Mouse (Mus musculus): ENCODE results near the gene Il27ra. TPM values are rescaled to one million over a fixed set of nuclear protein-coding genes. Genes with fewer than 3 reads are reported as not detected.

Il27ra gene
- polyA plus RNA-seq, 1 experiment from 2014 or later, result 6.1 TPM

- ATAC-seq (ENCODE audit: insufficient number of reproducible peaks, insufficient read depth, low FRiP score, low read depth), result no peak
- Histone ChIP-seq H3K4me3 (ENCODE audit: control insufficient read depth in 1 of 2, insufficient read depth in 1 of 2, low read depth in 1 of 2, low read length in 2 of 2) (no peak overlapping the region), H3K27me3 (ENCODE audit: control insufficient read depth, insufficient read depth, low read length) (peaks cover 22% of the 10 kb centered on the region), H3K27ac (replicated peaks in 1 of 2; ENCODE audit: control insufficient read depth in 1 of 2, insufficient read depth in 1 of 2, low read depth in 2 of 2, low read length in 2 of 2) (no peak overlapping the region), H3K9ac (ENCODE audit: low read length) (no peak overlapping the region), H3K4me1 (ENCODE audit: control insufficient read depth in 2 of 2, insufficient read depth in 2 of 2, low read length in 2 of 2) (peaks cover 20 to 33% of the 10 kb centered on the region in 2 experiments), H3K36me3 (ENCODE audit: control insufficient read depth, insufficient read depth, low read length) (no peaks in the 10 kb centered on the region), H3K4me2 (ENCODE audit: low read length) (no peak overlapping the region), H3K9me3 (ENCODE audit: control insufficient read depth, low read length) (peaks cover 5% of the 10 kb centered on the region; the same call in 1 of the 2 replicates)
- 80% methylated on average over 9 of the region's 9 CpGs for WGBS
Observed at GRCm38 (mm10) chr8:84019738-84020137, 22.7 kb downstream of the Il27ra start.

DNA sequence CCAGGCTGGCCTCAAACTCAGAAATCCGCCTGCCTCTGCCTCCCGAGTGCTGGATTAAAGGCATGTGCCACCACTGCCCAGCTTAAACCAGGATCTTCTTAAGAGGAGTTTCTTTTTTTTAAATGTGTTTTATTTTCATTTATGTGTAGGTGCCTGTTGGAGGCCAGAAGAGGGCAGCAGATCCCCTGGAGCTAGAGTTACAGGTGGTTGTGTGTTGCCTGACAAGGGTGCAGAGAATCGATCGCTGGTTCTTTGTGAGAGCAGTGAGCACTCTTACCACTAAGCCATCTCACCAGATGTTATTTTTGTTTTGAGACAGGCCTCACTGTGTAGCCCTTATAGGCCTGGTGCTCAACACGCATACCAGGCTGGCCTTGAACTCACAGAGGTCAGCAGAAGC lies 26.6 kb downstream of the Il27ra start:
- peaks cover 2 to 18% of the 10 kb centered on the region in 2 experiments; a peak in 3 of 4 replicates for H3K4me1 ChIP-seq (ENCODE audit: control insufficient read depth in 2 of 2, insufficient read depth in 2 of 2, low read length in 2 of 2)
- H3K27ac ChIP-seq (replicated peaks in 1 of 2; ENCODE audit: control insufficient read depth in 1 of 2, insufficient read depth in 1 of 2, low read depth in 2 of 2, low read length in 2 of 2), result no peak overlapping the region
- H3K9ac ChIP-seq (ENCODE audit: low read length), result no peak overlapping the region
- H3K27me3 ChIP-seq (ENCODE audit: control insufficient read depth, insufficient read depth, low read length), result peaks cover 34% of the 10 kb centered on the region
- H3K4me3 ChIP-seq (ENCODE audit: control insufficient read depth in 1 of 2, insufficient read depth in 1 of 2, low read depth in 1 of 2, low read length in 2 of 2), result no peak overlapping the region
- 93% methylated on average over 5 of the region's 5 CpGs for WGBS
- peaks cover 5% of the 10 kb centered on the region; the same call in 1 of the 2 replicates for H3K9me3 ChIP-seq (ENCODE audit: control insufficient read depth, low read length)
- ATAC-seq (ENCODE audit: insufficient number of reproducible peaks, insufficient read depth, low FRiP score, low read depth), result no peak
- no peak overlapping the region for H3K4me2 ChIP-seq (ENCODE audit: low read length)
- H3K36me3 ChIP-seq (ENCODE audit: control insufficient read depth, insufficient read depth, low read length), result no peaks in the 10 kb centered on the region

GRCm38 (mm10) chr8:84012499-84013165 lies 29.8 kb downstream of the Il27ra start:
- H3K4me2 ChIP-seq (ENCODE audit: low read length), result peak overlapping the region; percentile 99
- peak overlapping the region; percentile 60 for H3K9ac ChIP-seq (ENCODE audit: low read length)
- no peak overlapping the region for H3K27ac ChIP-seq (replicated peaks in 1 of 2; ENCODE audit: control insufficient read depth in 1 of 2, insufficient read depth in 1 of 2, low read depth in 2 of 2, low read length in 2 of 2)
- peak overlapping the region; percentile 47 to 52 for H3K4me3 ChIP-seq (ENCODE audit: control insufficient read depth in 1 of 2, insufficient read depth in 1 of 2, low read depth in 1 of 2, low read length in 2 of 2)
- peaks cover 35% of the 10 kb centered on the region for H3K27me3 ChIP-seq (ENCODE audit: control insufficient read depth, insufficient read depth, low read length)
- H3K36me3 ChIP-seq (ENCODE audit: control insufficient read depth, insufficient read depth, low read length), result no peaks in the 10 kb centered on the region
- 16% methylated on average over 35 of the region's 35 CpGs for WGBS
- ATAC-seq (ENCODE audit: insufficient number of reproducible peaks, insufficient read depth, low FRiP score, low read depth), result peak; percentile 18; the same call in 1 of the 2 replicates
- peaks cover 2 to 22% of the 10 kb centered on the region in 2 experiments; a peak in 3 of 4 replicates for H3K4me1 ChIP-seq (ENCODE audit: control insufficient read depth in 2 of 2, insufficient read depth in 2 of 2, low read length in 2 of 2)
- H3K9me3 ChIP-seq (ENCODE audit: control insufficient read depth, low read length), result peaks cover 5% of the 10 kb centered on the region; the same call in 1 of the 2 replicates

GRCm38 (mm10) chr8:84011705-84012498 lies 30.5 kb downstream of the Il27ra start, which contains the start of gene 2210011C24Rik:
TSS of gene 2210011C24Rik (minus strand) at chr8:84012171.
- Histone ChIP-seq H3K4me1 (ENCODE audit: control insufficient read depth in 2 of 2, insufficient read depth in 2 of 2, low read length in 2 of 2) (peaks cover 2 to 22% of the 10 kb centered on the region in 2 experiments; a peak in 3 of 4 replicates), H3K9ac (ENCODE audit: low read length) (peak within 1 kb of the TSS; percentile 60), H3K36me3 (ENCODE audit: control insufficient read depth, insufficient read depth, low read length) (no peaks in the 10 kb centered on the region), H3K27ac (replicated peaks in 1 of 2; ENCODE audit: control insufficient read depth in 1 of 2, insufficient read depth in 1 of 2, low read depth in 2 of 2, low read length in 2 of 2) (no peak within 1 kb of the TSS), H3K4me3 (ENCODE audit: control insufficient read depth in 1 of 2, insufficient read depth in 1 of 2, low read depth in 1 of 2, low read length in 2 of 2) (peak within 1 kb of the TSS; percentile 47 to 52), H3K4me2 (ENCODE audit: low read length) (peak within 1 kb of the TSS; percentile 99), H3K27me3 (ENCODE audit: control insufficient read depth, insufficient read depth, low read length) (peaks cover 35% of the 10 kb centered on the region), H3K9me3 (ENCODE audit: control insufficient read depth, low read length) (peaks cover 5% of the 10 kb centered on the region; the same call in 1 of the 2 replicates)
- under 1% methylated on average over 45 of the region's 45 CpGs for WGBS
- no peak for ATAC-seq (ENCODE audit: insufficient number of reproducible peaks, insufficient read depth, low FRiP score, low read depth)

- WGBS, result 2% methylated on average over 83 of the region's 83 CpGs
- H3K36me3 ChIP-seq (ENCODE audit: control insufficient read depth, insufficient read depth, low read length), result no peaks in the 10 kb centered on the region
- H3K27me3 ChIP-seq (ENCODE audit: control insufficient read depth, insufficient read depth, low read length), result peaks cover 35% of the 10 kb centered on the region
- H3K4me3 ChIP-seq (ENCODE audit: control insufficient read depth in 1 of 2, insufficient read depth in 1 of 2, low read depth in 1 of 2, low read length in 2 of 2), result peak overlapping the region; percentile 47 to 52
- H3K9ac ChIP-seq (ENCODE audit: low read length), result peak overlapping the region; percentile 60; the same call in 1 of the 2 replicates
- peaks cover 2% of the 10 kb centered on the region; the same call in 1 of the 2 replicates for H3K9me3 ChIP-seq (ENCODE audit: control insufficient read depth, low read length)
- H3K4me1 ChIP-seq (ENCODE audit: control insufficient read depth in 2 of 2, insufficient read depth in 2 of 2, low read length in 2 of 2), result peaks cover 2 to 22% of the 10 kb centered on the region in 2 experiments; a peak in 3 of 4 replicates
- H3K27ac ChIP-seq (replicated peaks in 1 of 2; ENCODE audit: control insufficient read depth in 1 of 2, insufficient read depth in 1 of 2, low read depth in 2 of 2, low read length in 2 of 2), result no peak overlapping the region
- peak overlapping the region; percentile 99 for H3K4me2 ChIP-seq (ENCODE audit: low read length)
- ATAC-seq (ENCODE audit: insufficient number of reproducible peaks, insufficient read depth, low FRiP score, low read depth), result peak; percentile 42
Observed at GRCm38 (mm10) chr8:84010625-84011611, 31.5 kb downstream of the Il27ra start.

DNA sequence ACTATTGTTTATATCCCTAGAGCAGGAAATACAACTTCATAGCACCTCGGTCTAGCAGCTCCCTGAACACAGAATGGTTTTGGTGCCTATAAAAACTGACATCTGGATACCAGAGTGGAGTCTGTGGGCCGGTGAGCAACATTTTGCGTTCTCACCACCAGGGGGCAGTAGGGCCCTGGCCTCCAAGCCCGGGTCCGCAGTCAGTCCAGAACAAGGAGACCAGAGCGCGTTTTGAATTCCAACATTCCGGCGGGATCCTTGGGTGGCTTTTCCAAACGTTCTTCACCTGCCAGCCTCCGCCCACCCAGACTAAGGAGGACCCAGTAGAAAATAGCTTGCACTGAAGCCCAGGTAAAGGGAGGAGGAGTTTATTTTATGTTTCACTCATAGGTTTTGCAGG lies 32.5 kb downstream of the Il27ra start:
- no peaks in the 10 kb centered on the region for H3K9me3 ChIP-seq (ENCODE audit: control insufficient read depth, low read length)
- H3K4me3 ChIP-seq (ENCODE audit: control insufficient read depth in 1 of 2, insufficient read depth in 1 of 2, low read depth in 1 of 2, low read length in 2 of 2), result no peak overlapping the region
- 1% methylated on average over 11 of the region's 11 CpGs for WGBS
- no peak overlapping the region for H3K27ac ChIP-seq (replicated peaks in 1 of 2; ENCODE audit: control insufficient read depth in 1 of 2, insufficient read depth in 1 of 2, low read depth in 2 of 2, low read length in 2 of 2)
- H3K36me3 ChIP-seq (ENCODE audit: control insufficient read depth, insufficient read depth, low read length), result no peaks in the 10 kb centered on the region
- H3K9ac ChIP-seq (ENCODE audit: low read length), result no peak overlapping the region
- peaks cover 5 to 26% of the 10 kb centered on the region in 2 experiments; a peak in 3 of 4 replicates for H3K4me1 ChIP-seq (ENCODE audit: control insufficient read depth in 2 of 2, insufficient read depth in 2 of 2, low read length in 2 of 2)
- no peak for ATAC-seq (ENCODE audit: insufficient number of reproducible peaks, insufficient read depth, low FRiP score, low read depth)
- H3K4me2 ChIP-seq (ENCODE audit: low read length), result no peak overlapping the region
- peaks cover 35% of the 10 kb centered on the region for H3K27me3 ChIP-seq (ENCODE audit: control insufficient read depth, insufficient read depth, low read length)

GRCm38 (mm10) chr8:84008362-84008761 lies 34.0 kb downstream of the Il27ra start:
- no peaks in the 10 kb centered on the region for H3K36me3 ChIP-seq (ENCODE audit: control insufficient read depth, insufficient read depth, low read length)
- no peak overlapping the region for H3K9ac ChIP-seq (ENCODE audit: low read length)
- WGBS, result 29% methylated on average over 7 of the region's 7 CpGs
- H3K4me2 ChIP-seq (ENCODE audit: low read length), result no peak overlapping the region
- no peaks in the 10 kb centered on the region for H3K9me3 ChIP-seq (ENCODE audit: control insufficient read depth, low read length)
- peaks cover 33% of the 10 kb centered on the region for H3K27me3 ChIP-seq (ENCODE audit: control insufficient read depth, insufficient read depth, low read length)
- no peak overlapping the region for H3K27ac ChIP-seq (replicated peaks in 1 of 2; ENCODE audit: control insufficient read depth in 1 of 2, insufficient read depth in 1 of 2, low read depth in 2 of 2, low read length in 2 of 2)
- no peak for ATAC-seq (ENCODE audit: insufficient number of reproducible peaks, insufficient read depth, low FRiP score, low read depth)
- no peak overlapping the region for H3K4me3 ChIP-seq (ENCODE audit: control insufficient read depth in 1 of 2, insufficient read depth in 1 of 2, low read depth in 1 of 2, low read length in 2 of 2)
- peaks cover 8 to 35% of the 10 kb centered on the region in 2 experiments for H3K4me1 ChIP-seq (ENCODE audit: control insufficient read depth in 2 of 2, insufficient read depth in 2 of 2, low read length in 2 of 2)
